Mouse (Mus musculus) thymus, adult 2 months (tissue): ENCODE results near the gene Slc31a2.

Experiments
- CTCF ChIP-seq: fragments of 200-500 bp; IDR thresholded peaks from 2 replicates; pipeline ENCODE4 v1.5.1; 2012; ENCODE audit warnings: mild to moderate bottlenecking, control low read depth, low read length, moderate library complexity, borderline replicate concordance; ENCODE audit not compliant: control insufficient read depth, poor library complexity, insufficient read depth; ENCODE audit errors: extremely low read depth
- POLR2A ChIP-seq: fragments of 200-500 bp; IDR thresholded peaks from 2 replicates; pipeline ENCODE4 v1.6.1; 2012; ENCODE audit warnings: mild to moderate bottlenecking, low read length, control low read depth, moderate library complexity; ENCODE audit not compliant: control insufficient read depth, poor library complexity, insufficient read depth; ENCODE audit errors: extremely low read depth

DNA sequence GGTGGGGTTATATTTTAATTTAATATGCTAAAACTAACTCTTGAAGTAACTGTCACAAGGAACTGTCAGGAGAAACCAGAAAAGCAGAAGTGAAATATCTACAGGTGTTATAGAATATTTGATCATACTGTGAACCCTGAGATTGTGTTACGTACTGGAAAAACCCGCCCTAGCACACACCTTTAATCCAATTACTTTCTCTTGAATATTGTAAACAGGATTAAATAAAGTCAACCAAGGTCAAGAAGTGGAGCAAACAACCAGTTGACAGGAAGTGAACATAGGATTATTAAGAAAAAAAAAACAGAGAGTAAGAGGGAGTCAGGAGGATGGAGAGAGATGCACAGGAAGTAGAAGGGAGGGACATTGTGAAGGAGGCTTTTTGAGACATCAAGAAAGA lies 50.5 kb downstream of the Slc31a2 start:
- TF ChIP-seq CTCF (no peak), POLR2A (no peak)
